8 mouse cellular contexts compared by ENCODE assay signal in the genomic region with DNA sequence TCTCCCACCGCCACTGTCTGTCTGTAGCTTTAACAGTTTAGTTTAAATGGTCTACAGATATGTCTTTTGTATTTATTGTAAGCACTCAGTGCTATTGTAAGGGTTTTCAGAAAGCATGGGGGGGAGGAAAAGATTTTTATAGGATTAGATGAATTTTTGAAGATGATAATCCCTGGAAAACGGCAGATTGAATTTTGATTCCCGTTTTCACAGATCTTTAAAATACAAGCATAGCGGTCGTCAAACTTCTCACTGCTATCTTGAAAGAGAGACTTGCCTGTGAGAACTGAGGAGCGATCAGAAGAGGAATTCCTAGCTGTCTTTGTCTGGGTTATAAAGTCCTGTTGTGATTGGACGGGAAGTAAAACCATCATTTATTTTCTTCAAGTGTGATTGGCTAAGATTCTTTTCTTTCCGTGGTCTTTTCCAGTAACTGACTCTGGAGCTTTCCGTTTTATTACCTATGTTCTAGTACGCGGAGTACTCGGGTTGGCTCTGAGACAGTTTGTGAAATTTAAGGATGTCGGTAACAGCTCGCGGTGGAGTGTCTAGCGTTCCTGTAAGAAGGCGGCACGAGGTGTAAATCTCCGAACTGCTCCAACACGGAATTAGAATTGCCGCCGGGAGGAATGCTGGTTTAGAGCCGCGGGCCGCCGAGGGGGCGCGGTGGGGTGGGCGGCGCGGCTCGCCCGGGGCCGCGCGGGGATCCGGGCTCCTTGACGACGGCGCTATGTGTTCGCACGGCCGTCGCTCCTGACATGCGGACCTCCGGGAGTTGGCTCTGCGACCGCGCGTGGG. TPM values are rescaled to one million over a fixed set of nuclear protein-coding genes. Genes with fewer than 3 reads are reported as not detected.
A peak's percentile ranks its signal among the peaks of the same experiment; 100 is the strongest.
DNase-seq lines count a peak whose midpoint lies in the region; ATAC-seq lines count a peak whose summit lies in the region.

No protein-coding gene starts in this region.

- no peaks in the 10 kb centered on the region for H3K9me3 ChIP-seq in neural tube, embryonic 11.5 days (ENCODE audit: control insufficient read depth, low read length)

- H3K4me2 ChIP-seq in neural tube, embryonic 11.5 days (ENCODE audit: low read depth) = peak overlapping the region; percentile 95

- peaks cover 6% of the 10 kb centered on the region; the same call in 1 of the 2 replicates for H3K4me1 ChIP-seq in neural tube, embryonic 11.5 days (ENCODE audit: control insufficient read depth, insufficient read depth, low read length)

- DNase-seq in neural tube, embryonic 11.5 days (ENCODE audit: low spot score) = peak; percentile 75
- DNase-seq in neural tube, embryonic 10.5 days (ENCODE audit: extremely low spot score, low spot score) = no peak
- peak; percentile 76 for DNase-seq in embryo, embryonic 10.5 days (ENCODE audit: low spot score)
- DNase-seq in gastrocnemius, postnatal 10 days = peak; percentile 36
- peak; percentile 56 for DNase-seq in induced T-regulatory cell, adult 2 months (ENCODE audit: low read depth)
- DNase-seq in left cerebral cortex, postnatal 14 days (ENCODE audit: low spot score in 2 of 2) = peak; percentile 73 to 91
- DNase-seq in testis, postnatal 14 days (ENCODE audit: low spot score) = peak; percentile 76

- intact Hi-C loops in left cerebral cortex, postnatal 14 days (cut with DNase I) = loop anchor here (5.0 kb wide), 2 partner anchors 61 to 104 kb away; no protein-coding TSS in a partner anchor

- peak; percentile 81 for ATAC-seq in neural tube, embryonic 11.5 days (ENCODE audit: insufficient read depth, low FRiP score, low TSS enrichment)
- ATAC-seq in megakaryocyte-erythroid progenitor cell, adult 5-6 weeks (replicated peaks; ENCODE audit: low FRiP score, low TSS enrichment, poor library complexity, severe bottlenecking) = peak; percentile 47; the same call in 1 of the 2 replicates

- WGBS in neural tube, embryonic 11.5 days = 1% methylated on average over 43 of the region's 50 CpGs

- H3K4me3 ChIP-seq in neural tube, embryonic 11.5 days (ENCODE audit: low read depth, low read length) = peak overlapping the region; percentile 77

- H3K27me3 ChIP-seq in neural tube, embryonic 11.5 days (ENCODE audit: control insufficient read depth, insufficient read depth, low read length) = no peaks in the 10 kb centered on the region

- peak overlapping the region; percentile 89 for H3K27ac ChIP-seq in neural tube, embryonic 11.5 days (ENCODE audit: low read depth, low read length)

- H3K36me3 ChIP-seq in neural tube, embryonic 11.5 days (ENCODE audit: control insufficient read depth, insufficient read depth, low read length) = no peaks in the 10 kb centered on the region

- peak overlapping the region; percentile 93 for H3K9ac ChIP-seq in neural tube, embryonic 11.5 days (ENCODE audit: low read length)

RNA-seq across cellular contexts. Expression of a gene that starts 29.5 kb away (rescaled TPM):
- 40.6 and 42.1 TPM in 2 replicates for polyA plus RNA-seq in neural tube, embryonic 11.5 days (2014; fragmentation: Nextera tagmentation; extraction: Ambion mirVana)
- 10 to 100 TPM; 21.9 to 27.2 TPM for total RNA-seq in gastrocnemius, postnatal 10 days (2021)
- total RNA-seq in left cerebral cortex, postnatal 14 days (2021) = 10 to 100 TPM; 24.2 to 26.3 TPM
- total RNA-seq in megakaryocyte-erythroid progenitor cell, adult 5-6 weeks (2014; fragmentation: Nextera tagmentation) = 6.8 and 9.1 TPM in 2 replicates
- 3.6 and 6.3 TPM in 2 replicates for total RNA-seq in megakaryocyte-erythroid progenitor cell, adult 5-6 weeks (2017)

RNA-seq across cellular contexts. Expression of a gene that starts 30.3 kb away (rescaled TPM):
- 47.6 and 52.2 TPM in 2 replicates for polyA plus RNA-seq in neural tube, embryonic 11.5 days (2014; fragmentation: Nextera tagmentation; extraction: Ambion mirVana)
- total RNA-seq in gastrocnemius, postnatal 10 days (2021) = 10 to 100 TPM; 33.0 to 48.7 TPM
- total RNA-seq in left cerebral cortex, postnatal 14 days (2021) = 10 to 100 TPM; 85.6 to 90.5 TPM
- total RNA-seq in megakaryocyte-erythroid progenitor cell, adult 5-6 weeks (2014; fragmentation: Nextera tagmentation) = 163 and 165 TPM in 2 replicates
- total RNA-seq in megakaryocyte-erythroid progenitor cell, adult 5-6 weeks (2017) = 109 and 163 TPM in 2 replicates
